ENCODE assay signal across 10 mouse cellular contexts in the genomic region with DNA sequence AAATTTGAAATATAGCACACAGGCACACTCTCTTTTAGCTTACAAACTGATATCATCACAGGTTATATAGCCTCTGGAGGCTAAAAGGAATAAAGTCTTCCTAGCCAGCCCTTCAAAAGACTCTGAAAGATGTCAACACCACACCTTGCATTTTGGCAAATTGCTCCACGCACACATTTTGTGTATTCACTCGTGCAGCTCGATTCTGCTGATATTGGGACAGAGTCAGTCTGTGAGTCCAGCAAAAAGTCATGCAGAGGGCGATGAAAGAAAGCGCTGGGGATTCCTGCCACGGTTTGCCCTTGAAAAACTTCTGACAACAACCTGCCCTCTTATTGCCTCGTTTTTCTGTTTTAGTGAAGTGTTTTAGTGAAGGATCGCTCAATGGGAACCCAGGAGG. TPM values are rescaled to one million over a fixed set of nuclear protein-coding genes. Genes with fewer than 3 reads are reported as not detected.
DNase-seq lines count a peak whose midpoint lies in the region; ATAC-seq lines count a peak whose summit lies in the region.
"Had no signal": no experiment of that assay in that cellular context is flagged by ENCODE, and none has a peak within 500 bp of the region (broad histone marks: within the 10 kb centered on the region; RNA-seq: fewer than 3 reads in every experiment).

No protein-coding gene starts in this region.

- no peak for DNase-seq in kidney, postnatal 36 days
- no peak for DNase-seq in embryonic facial prominence, embryonic 11.5 days (ENCODE audit: low spot score)
- no peak for DNase-seq in cerebellum, adult 11 months
- DNase-seq in gastrocnemius, postnatal 25 days = no peak
- DNase-seq: kidney, adult 9 months; right cerebral cortex, adult 18-20 months had no signal

- no peak overlapping the region for H3K4me3 ChIP-seq in kidney, embryonic 14.5 days (ENCODE audit: low read length)
- H3K4me3 ChIP-seq in embryonic facial prominence, embryonic 11.5 days (ENCODE audit: low read depth, low read length) = no peak overlapping the region
- no peak overlapping the region for H3K4me3 ChIP-seq in hindbrain, embryonic 16.5 days (ENCODE audit: low read length)
- H3K4me3 ChIP-seq in midbrain, embryonic 16.5 days (ENCODE audit: low read depth, low read length) = no peak overlapping the region

- no peaks in the 10 kb centered on the region for H3K27me3 ChIP-seq in kidney, embryonic 14.5 days (ENCODE audit: control insufficient read depth, insufficient read depth, low read length)
- no peaks in the 10 kb centered on the region for H3K27me3 ChIP-seq in embryonic facial prominence, embryonic 11.5 days (ENCODE audit: control insufficient read depth, insufficient read depth, low read length)
- H3K27me3 ChIP-seq in hindbrain, embryonic 16.5 days (replicated peaks; ENCODE audit: control insufficient read depth, insufficient read depth, low read length) = no peaks in the 10 kb centered on the region
- no peaks in the 10 kb centered on the region for H3K27me3 ChIP-seq in midbrain, embryonic 16.5 days (ENCODE audit: control insufficient read depth, insufficient read depth, low read depth, low read length)

- no peak for ATAC-seq in kidney, embryonic 14.5 days (ENCODE audit: low FRiP score, low TSS enrichment)
- ATAC-seq in embryonic facial prominence, embryonic 11.5 days (replicated peaks; ENCODE audit: insufficient number of reproducible peaks, low FRiP score, low TSS enrichment, low read depth) = no peak
- no peak for ATAC-seq in hindbrain, embryonic 16.5 days
- ATAC-seq in midbrain, embryonic 16.5 days = no peak
- no peak for ATAC-seq in granulocyte monocyte progenitor cell, adult 5-6 weeks (replicated peaks; ENCODE audit: poor library complexity, severe bottlenecking)

- peak overlapping the region; percentile 53; the same call in 1 of the 2 replicates for H3K9ac ChIP-seq in kidney, embryonic 14.5 days (ENCODE audit: low read depth, low read length)
- peak overlapping the region; percentile 30 for H3K9ac ChIP-seq in embryonic facial prominence, embryonic 11.5 days (replicated peaks; ENCODE audit: low read length)
- peak overlapping the region; percentile 6; the same call in 1 of the 2 replicates for H3K9ac ChIP-seq in hindbrain, embryonic 16.5 days (ENCODE audit: low read depth, low read length)
- H3K9ac ChIP-seq in midbrain, embryonic 16.5 days (ENCODE audit: low read depth, low read length) = peak overlapping the region; percentile 75; the same call in 1 of the 2 replicates

- H3K9me3 ChIP-seq in kidney, embryonic 14.5 days (ENCODE audit: control insufficient read depth, low read length) = no peaks in the 10 kb centered on the region
- H3K9me3 ChIP-seq in embryonic facial prominence, embryonic 11.5 days (replicated peaks; ENCODE audit: control insufficient read depth, low read length) = no peaks in the 10 kb centered on the region
- H3K9me3 ChIP-seq in hindbrain, embryonic 16.5 days (ENCODE audit: control insufficient read depth, low read length) = no peaks in the 10 kb centered on the region
- H3K9me3 ChIP-seq in midbrain, embryonic 16.5 days (replicated peaks; ENCODE audit: control insufficient read depth, low read length, poor library complexity, severe bottlenecking) = no peaks in the 10 kb centered on the region

- peaks cover 7% of the 10 kb centered on the region for H3K4me1 ChIP-seq in kidney, embryonic 14.5 days (ENCODE audit: control insufficient read depth, insufficient read depth, low read length)
- peaks cover 2% of the 10 kb centered on the region; the same call in 1 of the 2 replicates for H3K4me1 ChIP-seq in embryonic facial prominence, embryonic 11.5 days (ENCODE audit: control insufficient read depth, insufficient read depth, low read length)
- H3K4me1 ChIP-seq in hindbrain, embryonic 16.5 days (ENCODE audit: control insufficient read depth, insufficient read depth, low read depth, low read length) = peaks cover 21% of the 10 kb centered on the region
- H3K4me1 ChIP-seq in midbrain, embryonic 16.5 days (ENCODE audit: control insufficient read depth, insufficient read depth, low read length) = peaks cover 15% of the 10 kb centered on the region

- peak overlapping the region; percentile 45; the same call in 1 of the 2 replicates for H3K4me2 ChIP-seq in kidney, embryonic 14.5 days (replicated peaks; ENCODE audit: low read depth, low read length)
- H3K4me2 ChIP-seq in embryonic facial prominence, embryonic 11.5 days (ENCODE audit: low read depth, low read length) = no peak overlapping the region; the same call in 1 of the 2 replicates
- peak overlapping the region; percentile 76 for H3K4me2 ChIP-seq in hindbrain, embryonic 16.5 days (ENCODE audit: low read length)
- H3K4me2 ChIP-seq in midbrain, embryonic 16.5 days (ENCODE audit: low read length) = peak overlapping the region; percentile 59

- 42% methylated on average over 8 of the region's 8 CpGs for WGBS in kidney, embryonic 14.5 days
- WGBS in embryonic facial prominence, embryonic 11.5 days = 30% methylated on average over 8 of the region's 8 CpGs
- WGBS in hindbrain, embryonic 16.5 days = 37% methylated on average over 8 of the region's 8 CpGs
- 35% methylated on average over 8 of the region's 8 CpGs for WGBS in midbrain, embryonic 16.5 days

- H3K27ac ChIP-seq in kidney, embryonic 14.5 days (ENCODE audit: low read depth, low read length) = no peak overlapping the region; the same call in 1 of the 2 replicates
- H3K27ac ChIP-seq in embryonic facial prominence, embryonic 11.5 days (replicated peaks; ENCODE audit: low read depth, low read length) = no peak overlapping the region
- no peak overlapping the region for H3K27ac ChIP-seq in hindbrain, embryonic 16.5 days (ENCODE audit: low read depth, low read length)
- no peak overlapping the region for H3K27ac ChIP-seq in midbrain, embryonic 16.5 days (ENCODE audit: low read length)

- H3K36me3 ChIP-seq in kidney, embryonic 14.5 days (ENCODE audit: control insufficient read depth, insufficient read depth, low read length) = no peaks in the 10 kb centered on the region
- H3K36me3 ChIP-seq in embryonic facial prominence, embryonic 11.5 days (replicated peaks; ENCODE audit: control insufficient read depth, insufficient read depth, low read depth, low read length) = no peaks in the 10 kb centered on the region
- H3K36me3 ChIP-seq in hindbrain, embryonic 16.5 days (ENCODE audit: control insufficient read depth, insufficient read depth, low read length) = no peaks in the 10 kb centered on the region
- H3K36me3 ChIP-seq in midbrain, embryonic 16.5 days (ENCODE audit: control insufficient read depth, insufficient read depth, low read length) = no peaks in the 10 kb centered on the region

RNA-seq across cellular contexts. Expression of a gene that starts 1.4 kb away (rescaled TPM):
- 6.6 and 12.0 TPM in 2 replicates for polyA plus RNA-seq in kidney, embryonic 14.5 days (2014; fragmentation: Nextera tagmentation; extraction: Ambion mirVana)
- 10.5 and 11.8 TPM in 2 replicates for polyA plus RNA-seq in embryonic facial prominence, embryonic 11.5 days (2014; fragmentation: Nextera tagmentation; extraction: Ambion mirVana)
- 9.1 and 9.5 TPM in 2 replicates for polyA plus RNA-seq in hindbrain, embryonic 16.5 days (2015; fragmentation: Nextera tagmentation; extraction: Ambion mirVana)
- polyA plus RNA-seq in midbrain, embryonic 16.5 days (2015; fragmentation: Nextera tagmentation; extraction: Ambion mirVana) = 8.1 and 8.3 TPM in 2 replicates
- total RNA-seq in granulocyte monocyte progenitor cell, adult 5-6 weeks (2014; fragmentation: Nextera tagmentation) = 6.3 and 10.0 TPM in 2 replicates
- total RNA-seq in granulocyte monocyte progenitor cell, adult 5-6 weeks (2017) = 5.1 and 9.6 TPM in 2 replicates
- 1 to 10 TPM; 3.3 to 4.0 TPM for total RNA-seq in gastrocnemius, postnatal 25 days (2021)

RNA-seq across cellular contexts. Expression of a gene that starts 27.9 kb away (rescaled TPM):
- polyA plus RNA-seq in kidney, embryonic 14.5 days (2014; fragmentation: Nextera tagmentation; extraction: Ambion mirVana) = 10.2 and 11.3 TPM in 2 replicates
- polyA plus RNA-seq in embryonic facial prominence, embryonic 11.5 days (2014; fragmentation: Nextera tagmentation; extraction: Ambion mirVana) = 8.7 and 9.6 TPM in 2 replicates
- polyA plus RNA-seq in hindbrain, embryonic 16.5 days (2015; fragmentation: Nextera tagmentation; extraction: Ambion mirVana) = 23.9 and 26.4 TPM in 2 replicates
- polyA plus RNA-seq in midbrain, embryonic 16.5 days (2015; fragmentation: Nextera tagmentation; extraction: Ambion mirVana) = 29.1 and 30.5 TPM in 2 replicates
- 5.5 and 6.1 TPM in 2 replicates for total RNA-seq in granulocyte monocyte progenitor cell, adult 5-6 weeks (2014; fragmentation: Nextera tagmentation)
- 23.0 and 25.3 TPM in 2 replicates for total RNA-seq in granulocyte monocyte progenitor cell, adult 5-6 weeks (2017)
- total RNA-seq in gastrocnemius, postnatal 25 days (2021) = 1 to 10 TPM; 6.3 to 8.2 TPM

RNA-seq across cellular contexts. Expression of a gene that starts 56.5 kb away (rescaled TPM):
- 47.9 and 50.7 TPM in 2 replicates for polyA plus RNA-seq in kidney, embryonic 14.5 days (2014; fragmentation: Nextera tagmentation; extraction: Ambion mirVana)
- 46.7 and 51.6 TPM in 2 replicates for polyA plus RNA-seq in embryonic facial prominence, embryonic 11.5 days (2014; fragmentation: Nextera tagmentation; extraction: Ambion mirVana)
- polyA plus RNA-seq in hindbrain, embryonic 16.5 days (2015; fragmentation: Nextera tagmentation; extraction: Ambion mirVana) = 32.0 and 35.8 TPM in 2 replicates
- polyA plus RNA-seq in midbrain, embryonic 16.5 days (2015; fragmentation: Nextera tagmentation; extraction: Ambion mirVana) = 31.2 and 34.2 TPM in 2 replicates
- total RNA-seq in granulocyte monocyte progenitor cell, adult 5-6 weeks (2014; fragmentation: Nextera tagmentation) = 13.1 and 23.5 TPM in 2 replicates
- 43.2 and 53.0 TPM in 2 replicates for total RNA-seq in granulocyte monocyte progenitor cell, adult 5-6 weeks (2017)
- 1 to 10 TPM; 1.6 to 1.8 TPM for total RNA-seq in gastrocnemius, postnatal 25 days (2021)

RNA-seq across cellular contexts. Expression of a gene that starts 59.8 kb away (rescaled TPM):
- polyA plus RNA-seq in kidney, embryonic 14.5 days (2014; fragmentation: Nextera tagmentation; extraction: Ambion mirVana) = 23.9 and 25.4 TPM in 2 replicates
- 26.7 and 26.9 TPM in 2 replicates for polyA plus RNA-seq in embryonic facial prominence, embryonic 11.5 days (2014; fragmentation: Nextera tagmentation; extraction: Ambion mirVana)
- polyA plus RNA-seq in hindbrain, embryonic 16.5 days (2015; fragmentation: Nextera tagmentation; extraction: Ambion mirVana) = 29.4 and 31.3 TPM in 2 replicates
- polyA plus RNA-seq in midbrain, embryonic 16.5 days (2015; fragmentation: Nextera tagmentation; extraction: Ambion mirVana) = 30.7 and 32.3 TPM in 2 replicates
- 15.6 and 30.9 TPM in 2 replicates for total RNA-seq in granulocyte monocyte progenitor cell, adult 5-6 weeks (2014; fragmentation: Nextera tagmentation)
- total RNA-seq in granulocyte monocyte progenitor cell, adult 5-6 weeks (2017) = 36.2 and 44.7 TPM in 2 replicates
- total RNA-seq in gastrocnemius, postnatal 25 days (2021) = 10 to 100 TPM; 22.7 to 23.6 TPM

Comparison
In these comparisons a context has a peak if more than half of its experiments do, and no peak if none do; other contexts are left out.
1. H3K9ac ChIP-seq: peak in every context shown above with its lines; median percentile 75 in midbrain, embryonic 16.5 days; 53 in kidney, embryonic 14.5 days; 30 in embryonic facial prominence, embryonic 11.5 days; 6 in hindbrain, embryonic 16.5 days.